Mouse (Mus musculus): ENCODE results near the gene Baiap2l2. TPM values are rescaled to one million over a fixed set of nuclear protein-coding genes. Genes with fewer than 3 reads are reported as not detected.

Baiap2l2 gene
- under 1 TPM in 1 of 2 experiments, not detected in 1; 0.81 TPM for total RNA-seq (2023)

GRCm38 (mm10) chr15:79285399-79285798, at the start of gene Baiap2l2:
Gene Baiap2l2 (minus strand): TSS chr15:79285537.

GRCm38 (mm10) chr15:79328058-79328938, 43.0 kb upstream of the Baiap2l2 start, which contains the start of gene Pla2g6:
Gene Pla2g6 (minus strand): TSS chr15:79328390.

DNA sequence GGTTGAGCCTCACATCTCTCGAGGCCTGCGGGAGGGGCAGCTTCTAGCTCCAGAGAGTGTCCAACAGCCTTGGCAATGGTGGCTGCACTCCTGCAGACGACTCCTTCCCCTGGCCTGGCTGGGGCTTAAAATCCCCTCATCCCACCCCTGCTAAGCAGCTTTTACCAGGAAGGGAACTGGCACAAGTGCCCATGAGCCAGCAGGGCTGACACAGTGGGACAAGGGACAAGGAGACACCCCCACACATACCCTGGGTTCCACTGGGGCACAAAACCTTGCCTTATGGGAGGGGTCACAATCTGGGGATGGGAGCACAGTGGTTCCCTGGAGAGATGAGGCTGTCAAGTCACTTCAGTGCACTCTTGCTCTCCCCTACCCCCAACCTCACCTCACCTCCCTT, 30.7 kb downstream of the Baiap2l2 start, which contains the start of gene Slc16a8:
TSS of gene Slc16a8 (minus strand) at position 101 of the 400 bp plus-strand sequence.

GRCm38 (mm10) chr15:79229058-79229821, 56.1 kb downstream of the Baiap2l2 start, which contains the start of the genes Pick1 and Gm49486:
Gene Pick1 (plus strand): TSS chr15:79229173.
Gene Gm49486 (plus strand): TSS chr15:79229391.

Other genes with a start within 250 kb of the Baiap2l2 start
- not detected for gene Galr3, start 243.7 kb downstream of the Baiap2l2 start, total RNA-seq (2023)
- gene Ankrd54, start 222.6 kb downstream of the Baiap2l2 start, total RNA-seq (2023) = 10 to 100 TPM; 16.0 to 20.0 TPM
- 10 to 100 TPM; 73.8 to 78.1 TPM for gene Eif3l, start 210.4 kb downstream of the Baiap2l2 start, total RNA-seq (2023)
- gene Micall1, start 176.6 kb downstream of the Baiap2l2 start, total RNA-seq (2023) = 10 to 100 TPM; 10.2 to 13.6 TPM
- gene Polr2f, start 144.5 kb downstream of the Baiap2l2 start, total RNA-seq (2023) = 10 to 100 TPM; 35.3 to 37.1 TPM
- not detected for gene 1700088E04Rik, start 144.3 kb downstream of the Baiap2l2 start, total RNA-seq (2023)
- not detected for gene Sox10, start 120.3 kb downstream of the Baiap2l2 start, total RNA-seq (2023)
- 1 to 10 TPM; 6.0 TPM for gene Pick1, start 56.4 kb downstream of the Baiap2l2 start, total RNA-seq (2023)
- gene Gm49486, start 56.1 kb downstream of the Baiap2l2 start, total RNA-seq (2023) = not detected
- not detected for gene Slc16a8, start 30.8 kb downstream of the Baiap2l2 start, total RNA-seq (2023)
- 1 to 10 TPM; 4.3 to 6.6 TPM for gene Pla2g6, start 42.9 kb upstream of the Baiap2l2 start, total RNA-seq (2023)
- 10 to 100 TPM; 15.4 to 16.2 TPM for gene Maff, start 61.1 kb upstream of the Baiap2l2 start, total RNA-seq (2023)
- gene Tmem184b, start 118.0 kb upstream of the Baiap2l2 start, total RNA-seq (2023) = 10 to 100 TPM; 57.6 to 66.4 TPM
- 10 to 100 TPM; 69.8 to 90.0 TPM for gene Csnk1e, start 170.0 kb upstream of the Baiap2l2 start, total RNA-seq (2023)
- gene Kcnj4, start 219.7 kb upstream of the Baiap2l2 start, total RNA-seq (2023) = not detected
- under 1 TPM in 1 of 2 experiments, not detected in 1; 0.72 TPM for gene Kdelr3, start 230.9 kb upstream of the Baiap2l2 start, total RNA-seq (2023)

Measured in neutrophil, adult 83 days (primary cell).